Mouse (Mus musculus) skeletal muscle tissue, adult 2 months (tissue): ENCODE data around the gene Asmt.

Source experiments
- DNase-seq: peaks from one replicate; pipeline ENCODE4 v3.0.0-alpha.2; 2012; ENCODE audit warnings: low read depth, low spot score

Gene Asmt

GRCm38 (mm10) chrX:170672594-170673092, at the start of gene Asmt:
Gene Asmt, plus strand, starts transcription at chrX:170672644.
- peak; percentile 19 for DNase-seq

- DNase-seq: peak; percentile 27
Measured at GRCm38 (mm10) chrX:170673233-170673951, 948 bp downstream of the Asmt start.

DNA sequence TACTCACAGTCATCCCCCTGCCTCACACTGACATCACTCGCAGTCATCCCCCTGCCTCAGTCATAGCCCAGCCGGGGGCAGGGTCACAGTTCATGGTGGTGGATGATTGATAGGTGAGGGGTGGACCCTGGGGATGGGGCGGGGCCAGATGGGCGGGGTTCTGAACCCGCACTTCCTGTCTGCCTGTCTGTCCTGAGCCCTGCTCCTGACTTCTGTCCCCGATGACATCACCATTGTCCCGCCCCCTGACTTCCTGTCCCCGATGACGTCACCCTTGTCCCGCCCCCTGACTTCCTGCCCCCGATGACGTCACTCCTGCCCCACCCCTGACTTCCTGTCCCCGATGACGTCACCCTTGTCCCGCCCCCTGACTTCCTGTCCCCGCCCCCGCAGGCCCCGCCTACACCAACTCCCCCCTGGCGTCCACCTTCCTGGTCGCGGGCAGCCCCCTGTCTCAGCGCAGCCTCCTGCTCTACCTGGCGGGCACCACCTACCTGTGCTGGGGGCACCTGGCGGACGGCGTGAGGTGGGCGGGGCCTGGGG, 1.9 kb downstream of the Asmt start:
- DNase-seq: peak; percentile 14

GRCm38 (mm10) chrX:170674885-170675876, 2.7 kb downstream of the Asmt start:
- DNase-seq: peak; percentile 35

- DNase-seq: peak; percentile 10
Measured at GRCm38 (mm10) chrX:170675923-170676605, 3.6 kb downstream of the Asmt start.

DNA sequence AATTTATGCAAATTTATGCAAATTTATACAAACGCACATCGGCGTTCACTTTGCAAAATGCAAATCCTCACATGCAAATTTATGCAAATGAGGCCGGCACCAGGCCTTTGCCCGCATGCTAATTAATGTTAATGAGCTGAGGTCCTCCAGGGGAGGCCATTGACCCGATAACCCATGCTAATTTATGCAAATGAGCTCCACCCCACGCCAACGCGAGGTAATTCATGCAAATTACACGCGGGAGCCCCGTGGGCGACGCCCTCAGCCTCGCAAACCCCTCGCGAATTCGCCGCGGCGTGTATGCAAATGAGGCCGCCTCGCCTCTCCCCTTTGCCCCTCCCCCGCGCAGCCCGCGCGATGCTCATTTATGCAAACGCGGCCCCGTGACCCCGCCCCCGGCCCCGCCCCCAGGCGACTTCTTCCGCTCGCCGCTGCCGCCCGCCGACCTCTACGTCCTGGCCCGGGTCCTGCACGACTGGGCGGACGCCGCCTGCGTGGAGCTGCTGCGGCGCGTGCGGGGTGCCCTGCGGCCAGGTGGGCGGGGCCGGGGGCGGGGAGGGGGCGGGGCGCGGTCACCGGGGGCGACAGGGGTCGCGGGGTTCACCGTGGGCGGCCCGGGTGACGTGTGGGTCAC, 4.3 kb downstream of the Asmt start:
- no peak for DNase-seq

- DNase-seq: peak; percentile 3
Measured at GRCm38 (mm10) chrX:170677266-170677665, 4.8 kb downstream of the Asmt start.

- DNase-seq: no peak
Measured at GRCm38 (mm10) chrX:170677680-170678079, 5.2 kb downstream of the Asmt start.
